Mouse (Mus musculus) left cerebral cortex, postnatal 36 days (tissue): ENCODE results near the gene Spdl1. TPM values are rescaled to one million over a fixed set of nuclear protein-coding genes. Genes with fewer than 3 reads are reported as not detected.
"Not testable (repeated sequence)": the region's sequence is repeated elsewhere in the genome, so short reads cannot be mapped to it uniquely, and the experiment has no call there.

Experiments used
- DNase-seq, 2 experiments: peaks; one replicate each; pipeline ENCODE4 v3.0.0; 2021 to 2022; ENCODE audit warnings: low spot score in 2 of 2, mixed read lengths in 1 of 2
- intact Hi-C: fragments of 180-260 bp; cut with DNase I; formaldehyde crosslinking; loops from one replicate; pipeline ENCODE4 v1.15.1; 2025
- total RNA-seq, 2 experiments: library from RNA; stranded (reverse); gene quantifications; 2 replicates each; pipeline ENCODE4 v1.2.3; 2021

Gene Spdl1
- total RNA-seq, 2 experiments from 2014 or later, result 0.25 TPM

DNA sequence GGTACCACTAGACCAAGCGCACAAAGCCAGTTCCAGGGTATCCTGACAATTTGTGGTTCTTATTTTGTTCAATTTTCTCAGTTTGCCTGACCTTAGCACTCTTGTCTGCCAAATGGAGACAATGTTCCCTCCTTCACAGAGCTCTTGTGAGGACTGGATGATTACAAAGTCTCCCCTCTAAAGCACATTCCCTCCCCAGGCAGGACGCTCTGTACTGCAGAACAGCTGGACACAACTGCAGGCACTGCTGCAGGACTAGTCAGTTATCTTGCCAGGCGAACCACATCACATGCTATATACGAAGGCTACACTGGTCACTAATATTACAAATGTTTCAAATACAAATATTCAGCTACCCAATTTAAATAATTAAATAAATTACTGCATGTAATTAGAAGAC is 8.7 kb downstream of the Spdl1 start:
- DNase-seq, result no peak
- intact Hi-C loops, result no loop called here

DNA sequence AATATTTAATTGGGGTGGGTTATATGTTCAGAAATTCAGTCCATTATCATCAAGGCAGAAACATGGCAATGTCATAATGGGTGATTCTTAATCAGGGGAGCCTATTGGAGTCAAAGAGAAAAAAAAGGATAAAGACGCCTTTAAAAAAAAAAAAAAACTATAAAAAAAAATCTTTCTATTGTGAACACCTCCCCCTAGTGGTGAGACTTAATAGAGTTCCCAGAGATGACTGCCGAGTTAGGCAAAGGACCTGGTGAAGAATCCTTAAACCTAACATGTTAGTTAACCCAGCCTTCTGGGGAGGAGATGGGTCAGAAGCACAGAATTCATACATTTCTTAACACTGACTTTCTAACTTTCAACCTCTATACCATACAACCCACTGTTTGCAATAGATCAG is 18.7 kb downstream of the Spdl1 start:
- intact Hi-C loops, result loop anchor here (5.0 to 10.0 kb wide), 2 partner anchors 587 to 660 kb away; no protein-coding TSS in a partner anchor
- no peak for DNase-seq

DNA sequence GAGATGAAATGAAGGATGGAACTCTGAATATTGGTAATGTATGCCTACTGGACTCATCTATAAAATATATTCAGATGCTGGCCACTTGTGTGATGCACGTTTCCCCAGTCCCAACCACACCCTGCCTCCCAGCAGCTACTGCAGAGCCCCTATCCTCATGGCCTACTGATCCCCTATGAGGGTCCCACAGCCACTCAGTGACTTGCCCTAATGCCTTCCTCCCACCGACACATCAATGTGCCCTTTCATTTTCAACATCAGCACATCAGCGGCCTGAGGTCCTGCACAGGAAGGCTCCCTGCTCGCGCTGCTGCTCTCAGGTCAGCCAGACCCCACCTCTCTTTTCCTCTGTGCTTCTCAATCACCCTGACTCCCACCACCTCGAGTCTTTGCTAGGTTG is 19.1 kb downstream of the Spdl1 start:
- intact Hi-C loops, result loop anchor here (10.0 kb wide), 1 partner anchor 660 kb away; no protein-coding TSS in a partner anchor
- DNase-seq, result no peak

DNA sequence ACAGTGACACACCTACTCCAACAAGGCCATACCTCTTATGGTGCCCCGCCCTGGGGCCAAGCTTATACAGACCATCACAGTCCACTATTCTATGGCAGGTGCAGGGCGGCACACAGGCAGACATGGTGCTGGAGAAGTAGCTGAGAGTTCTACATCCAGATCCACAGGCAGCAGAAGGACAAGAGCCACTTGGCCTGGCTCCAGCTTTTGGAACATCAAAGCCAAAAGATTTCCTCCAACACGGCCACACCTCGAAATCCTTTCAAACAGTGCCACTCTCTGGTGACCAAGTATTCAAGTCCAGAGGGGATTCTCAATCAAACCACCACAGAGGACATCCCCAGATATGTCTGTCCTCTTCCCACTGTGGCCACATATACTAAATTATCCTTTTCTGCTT is 28.4 kb downstream of the Spdl1 start:
- DNase-seq, intact Hi-C loops: not testable (repeated sequence)

DNA sequence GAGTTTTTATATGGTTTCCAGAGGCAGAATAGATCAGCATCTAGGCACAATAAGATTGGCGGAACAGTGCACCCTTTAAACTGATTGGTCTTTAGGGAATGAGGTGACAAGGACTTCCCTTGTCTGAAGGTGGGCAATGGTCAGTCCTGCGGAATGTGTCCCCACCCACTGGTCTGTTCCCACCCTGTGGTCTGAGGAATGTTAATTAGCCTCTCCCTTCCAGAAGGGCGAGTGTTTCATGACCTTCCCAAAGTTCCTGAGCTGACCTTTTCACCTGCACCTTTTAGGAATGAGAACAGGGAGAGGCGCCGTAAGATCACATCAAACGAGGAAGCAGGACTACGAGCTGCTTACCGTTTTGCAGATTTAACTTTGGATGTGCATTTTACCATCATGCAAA is 35.4 kb downstream of the Spdl1 start:
- intact Hi-C loops, result loop anchor here (5.0 kb wide), 1 partner anchor 486 kb away; the partner anchor contains the start of gene Fam196b
- DNase-seq, result not testable (repeated sequence)

DNA sequence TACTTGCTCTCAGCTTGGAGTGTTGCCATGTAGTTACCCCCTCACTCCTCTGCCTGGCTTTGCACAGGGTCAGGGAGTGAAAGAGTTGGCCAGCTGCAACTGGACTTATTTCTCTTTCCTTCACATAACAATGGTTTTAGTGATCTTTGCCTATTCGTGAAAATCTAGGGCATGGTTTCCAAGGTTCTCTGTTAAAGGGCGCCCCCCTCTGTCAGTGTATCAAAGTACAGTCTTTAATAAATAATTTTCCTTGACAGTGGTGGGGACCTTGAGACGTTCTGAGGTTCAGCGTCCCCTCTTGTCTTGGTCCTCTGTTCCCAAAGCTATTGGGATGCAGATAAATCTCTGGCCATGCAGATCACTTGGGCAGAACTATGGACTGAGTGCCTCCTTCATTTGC is 37.3 kb downstream of the Spdl1 start:
- no peak for DNase-seq
- intact Hi-C loops, result loop anchor here (5.0 kb wide), 1 partner anchor 484 kb away; the partner anchor contains the start of gene Fam196b

DNA sequence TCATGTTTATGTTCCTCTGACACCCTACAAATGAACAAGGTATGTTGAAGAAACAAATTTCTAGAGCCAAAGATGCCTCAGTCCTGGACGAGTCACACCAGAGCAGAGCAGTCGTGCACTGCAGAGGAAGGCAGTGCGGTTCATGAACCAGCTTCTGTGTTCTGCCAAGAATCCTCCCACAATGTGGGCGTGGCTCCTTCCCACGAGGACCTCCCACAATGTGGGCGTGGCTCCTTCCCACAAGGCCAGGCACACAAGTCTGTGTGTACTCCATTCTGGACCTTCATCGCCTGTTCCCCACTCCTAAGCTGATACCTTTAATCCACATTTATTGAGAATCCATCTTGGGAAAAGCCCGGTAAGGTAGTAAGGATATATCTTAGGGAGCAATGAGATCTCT is 41.6 kb downstream of the Spdl1 start:
- intact Hi-C loops, result no loop called here
- no peak for DNase-seq

DNA sequence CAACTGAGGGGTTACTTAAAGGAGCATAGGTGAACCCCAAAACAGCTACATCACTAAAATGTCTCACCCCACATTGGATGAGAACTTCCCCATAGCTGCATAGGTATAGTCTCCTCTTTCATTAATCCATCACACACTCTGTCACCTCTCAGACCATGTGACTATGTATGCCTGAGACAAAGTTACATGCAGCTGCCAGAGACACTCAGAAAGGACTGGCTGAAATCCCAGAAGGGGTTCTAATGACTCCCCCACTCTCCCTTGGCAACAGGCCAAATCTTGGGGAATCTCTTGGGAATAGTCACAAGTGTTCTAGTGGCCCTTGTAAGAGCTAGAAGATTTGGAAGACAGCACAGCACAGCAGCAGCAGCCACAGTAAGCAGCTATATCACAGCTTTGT is 48.6 kb downstream of the Spdl1 start:
- intact Hi-C loops, result no loop called here
- DNase-seq, result no peak

DNA sequence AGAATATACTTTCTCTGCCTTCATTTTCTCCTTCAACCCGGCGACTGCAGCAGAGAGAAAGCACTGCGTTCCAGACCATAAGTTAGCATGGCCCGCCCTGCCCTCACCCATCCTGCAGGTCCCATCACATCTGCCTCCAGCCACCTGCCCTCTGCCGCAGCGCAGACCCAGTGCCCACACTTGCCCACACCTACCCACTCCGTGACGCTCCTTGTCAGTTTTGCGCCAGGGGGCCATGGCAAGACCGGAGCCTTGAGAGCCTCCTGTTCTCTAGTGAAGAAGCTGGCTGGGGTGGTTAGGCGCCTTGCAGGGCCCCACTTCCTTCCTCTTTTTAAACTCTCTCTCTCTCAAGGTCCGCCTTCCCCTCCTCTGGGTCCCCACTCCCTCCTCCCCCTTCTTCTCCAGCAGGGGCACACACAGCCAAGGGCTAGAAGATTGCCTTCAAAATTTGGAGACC is 49.8 kb downstream of the Spdl1 start, which contains the start of gene Dock2:
Dock2 (minus strand) TSS at position 306 of the 457 bp plus-strand sequence.
- intact Hi-C loops, result no loop called here
- peak; percentile 7 for DNase-seq

DNA sequence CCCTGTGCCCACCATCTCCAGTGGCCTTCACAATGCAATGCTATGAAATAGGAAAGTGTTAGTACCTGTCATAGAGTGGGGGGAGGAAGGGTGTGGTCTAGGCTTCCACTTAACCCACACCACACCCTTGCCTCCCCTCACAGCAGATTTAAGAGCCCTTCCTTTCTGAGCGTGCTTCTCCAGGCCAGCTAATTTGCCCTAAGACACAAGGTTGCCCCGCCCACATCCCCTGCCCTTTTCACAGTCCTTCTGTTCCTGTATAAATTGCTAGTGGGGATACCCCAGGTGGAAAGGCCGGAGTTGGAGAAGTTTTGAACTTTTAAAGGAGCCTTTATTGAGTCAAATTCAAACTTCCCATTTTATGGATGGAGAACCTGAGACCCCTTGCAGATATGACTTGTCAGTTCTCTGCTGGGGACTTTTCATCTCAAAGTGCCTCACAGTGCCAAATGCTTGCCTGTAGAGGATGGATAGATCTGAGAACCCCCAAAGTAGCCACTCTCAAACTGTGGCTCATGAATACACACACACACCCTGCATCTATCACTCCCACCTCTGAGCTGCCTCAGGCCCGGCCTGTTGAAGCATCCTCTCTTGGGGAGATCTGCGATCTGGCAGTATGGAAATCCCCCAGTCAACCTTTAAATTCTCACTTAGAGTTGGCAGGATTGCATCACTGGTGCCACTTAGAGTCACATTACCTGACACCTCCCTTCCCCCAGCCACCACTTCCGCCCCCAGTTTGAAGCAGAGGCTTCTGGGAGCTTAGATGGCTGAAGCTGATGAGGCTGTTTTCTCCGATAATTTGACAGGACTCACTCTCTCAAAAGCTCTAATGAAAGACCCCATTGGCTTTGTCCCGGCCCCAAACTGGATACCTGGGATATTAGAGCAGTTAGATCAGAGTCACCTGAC is 50.7 kb downstream of the Spdl1 start:
- intact Hi-C loops, result no loop called here

DNA sequence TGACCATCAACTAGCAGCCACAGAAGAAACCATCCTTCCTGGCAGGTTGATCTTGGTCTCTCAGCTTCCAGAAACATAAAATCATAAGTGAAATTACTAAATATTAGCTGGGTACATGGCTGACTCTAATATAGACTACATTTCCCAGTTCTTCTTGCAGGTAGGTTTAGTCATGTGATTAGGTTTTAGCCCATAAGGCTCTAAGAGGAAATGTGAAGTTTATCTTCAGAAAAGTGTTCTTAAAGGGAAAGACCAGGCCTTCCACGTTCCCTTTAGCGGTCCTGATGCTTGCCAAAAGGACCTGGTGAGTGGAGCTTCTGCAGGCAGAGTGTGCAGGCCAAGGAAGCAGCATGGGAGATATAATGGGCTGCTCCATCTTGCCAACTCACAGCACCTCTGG is 52.7 kb downstream of the Spdl1 start:
- intact Hi-C loops, result no loop called here
- no peak for DNase-seq

More for the DNA sequence above, 50.7 kb downstream of the Spdl1 start:
- DNase-seq, result no peak

DNA sequence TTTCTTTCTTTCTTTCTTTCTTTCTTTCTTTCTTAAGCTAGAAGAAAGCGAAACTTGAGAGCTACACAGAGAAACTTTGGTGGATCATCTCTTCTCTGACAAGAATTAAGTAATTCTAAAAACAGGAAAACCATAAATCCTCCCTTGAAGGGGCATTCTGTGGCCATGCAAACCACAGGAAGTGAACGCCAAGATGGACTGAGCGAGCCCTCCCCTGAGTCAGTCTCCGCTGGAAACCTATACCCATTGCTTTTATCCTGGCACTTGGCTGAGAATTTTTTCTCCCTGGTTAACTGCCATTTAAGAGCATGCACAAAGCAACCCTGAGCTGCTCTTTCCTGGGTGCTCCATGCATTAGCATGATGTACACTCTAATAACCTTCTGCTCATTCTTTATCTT is 53.5 kb downstream of the Spdl1 start:
- intact Hi-C loops, result no loop called here

DNA sequence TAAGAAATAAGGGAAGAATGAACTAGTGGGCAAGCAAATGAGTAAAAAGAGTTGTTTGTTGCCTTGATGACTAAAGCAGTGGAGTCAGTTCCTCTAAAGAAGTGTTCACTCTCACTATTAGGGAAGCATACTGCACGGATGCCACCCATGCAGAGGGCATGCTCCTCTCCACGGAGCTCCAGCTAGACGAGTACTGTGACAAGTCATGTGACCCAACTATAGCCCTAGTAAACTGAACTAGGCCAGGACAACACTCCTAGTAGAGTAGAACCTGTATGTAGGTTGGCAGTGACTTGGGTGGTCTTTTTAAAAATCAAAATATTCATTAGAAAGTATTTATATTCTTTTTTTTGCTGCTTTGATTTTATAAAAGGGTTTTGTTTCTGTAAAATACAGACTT is 55.1 kb downstream of the Spdl1 start:
- DNase-seq, result no peak
- intact Hi-C loops, result no loop called here

More for the DNA sequence above, 53.5 kb downstream of the Spdl1 start:
- no peak for DNase-seq

DNA sequence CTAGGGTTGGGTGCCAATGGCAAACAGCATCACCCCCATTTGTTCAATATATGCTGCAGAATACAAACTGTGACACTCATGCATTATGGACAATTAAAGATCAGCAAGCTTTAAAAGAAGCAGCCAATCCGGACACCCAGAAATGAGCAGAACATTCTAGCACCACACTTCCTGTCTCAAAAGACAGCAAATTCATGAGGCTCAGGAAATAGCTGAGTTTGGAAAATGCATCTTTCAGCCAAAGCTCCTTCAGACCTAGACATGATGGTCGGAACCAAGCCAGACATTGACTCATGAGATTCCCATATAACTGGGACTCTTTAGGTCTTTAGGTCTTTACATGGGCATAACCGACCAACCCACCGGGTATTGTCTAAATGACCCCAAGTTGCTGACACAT is 55.9 kb downstream of the Spdl1 start:
- intact Hi-C loops, result no loop called here
- no peak for DNase-seq

DNA sequence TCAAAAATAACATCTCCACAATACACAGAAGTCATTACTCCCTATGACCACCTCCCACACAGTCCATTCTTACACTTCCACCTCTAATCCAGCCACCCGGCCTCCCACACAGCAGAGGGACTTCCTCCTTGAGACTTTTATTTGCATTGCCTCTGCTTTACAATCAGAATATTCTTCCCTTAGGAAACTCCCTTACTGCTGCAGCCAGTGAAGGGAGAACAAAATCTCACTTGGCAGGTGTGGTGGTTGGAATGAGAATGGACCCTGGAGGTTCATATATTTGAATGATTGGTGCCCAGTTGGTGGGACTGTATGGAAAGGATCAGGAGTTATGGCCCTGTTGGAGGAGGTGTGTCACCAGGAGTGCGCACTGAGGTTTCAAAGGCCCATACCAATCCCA is 57.4 kb downstream of the Spdl1 start:
- no peak for DNase-seq
- intact Hi-C loops, result no loop called here

DNA sequence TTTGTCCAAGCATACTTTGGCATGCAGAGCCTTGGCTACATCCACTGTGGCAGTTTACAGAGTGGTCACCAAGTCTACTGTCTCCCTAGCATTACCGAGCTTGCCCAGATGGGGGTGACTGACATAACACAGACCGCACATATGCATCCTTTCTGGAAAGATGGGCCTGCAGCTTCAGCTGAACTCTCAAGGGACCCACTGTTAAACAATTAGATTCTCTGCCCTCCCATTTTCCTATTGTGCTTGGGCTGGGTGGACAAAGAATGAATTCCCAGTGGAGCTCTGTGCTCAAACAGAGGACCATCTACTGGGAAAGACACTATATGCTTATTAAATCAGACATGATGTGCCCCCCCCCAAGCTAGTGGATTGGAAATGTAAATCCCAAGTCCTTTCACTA is 58.8 kb downstream of the Spdl1 start:
- intact Hi-C loops, result no loop called here
- DNase-seq, result no peak

DNA sequence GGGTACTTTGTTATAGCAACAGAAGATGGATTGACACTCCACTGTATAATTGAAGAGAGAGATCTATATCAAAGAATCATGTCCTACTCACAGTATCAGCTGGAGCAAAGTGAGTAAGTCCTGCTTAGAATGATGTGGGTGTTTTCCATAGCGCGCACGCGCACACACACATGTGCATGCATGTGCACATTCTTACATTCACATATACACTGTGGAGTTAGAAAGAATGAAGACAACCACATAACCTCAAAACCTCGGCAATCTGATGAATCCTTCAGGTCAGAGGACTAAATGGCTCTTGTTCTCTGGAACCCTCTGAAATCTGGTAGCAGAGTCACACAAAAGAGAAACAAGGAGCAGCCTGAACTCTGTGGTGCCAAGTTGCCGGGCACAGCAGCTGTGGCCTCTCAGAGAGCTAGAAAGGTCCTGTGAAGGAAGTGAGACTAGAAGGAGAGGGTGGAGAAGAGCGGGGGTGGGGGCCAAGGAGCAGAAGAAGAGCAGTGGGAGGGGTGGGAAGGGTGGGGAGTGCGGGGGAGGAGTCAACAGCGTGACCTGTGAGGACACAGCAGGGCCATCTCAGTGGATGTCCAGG is 60.0 kb downstream of the Spdl1 start:
- DNase-seq, result no peak
- intact Hi-C loops, result no loop called here

DNA sequence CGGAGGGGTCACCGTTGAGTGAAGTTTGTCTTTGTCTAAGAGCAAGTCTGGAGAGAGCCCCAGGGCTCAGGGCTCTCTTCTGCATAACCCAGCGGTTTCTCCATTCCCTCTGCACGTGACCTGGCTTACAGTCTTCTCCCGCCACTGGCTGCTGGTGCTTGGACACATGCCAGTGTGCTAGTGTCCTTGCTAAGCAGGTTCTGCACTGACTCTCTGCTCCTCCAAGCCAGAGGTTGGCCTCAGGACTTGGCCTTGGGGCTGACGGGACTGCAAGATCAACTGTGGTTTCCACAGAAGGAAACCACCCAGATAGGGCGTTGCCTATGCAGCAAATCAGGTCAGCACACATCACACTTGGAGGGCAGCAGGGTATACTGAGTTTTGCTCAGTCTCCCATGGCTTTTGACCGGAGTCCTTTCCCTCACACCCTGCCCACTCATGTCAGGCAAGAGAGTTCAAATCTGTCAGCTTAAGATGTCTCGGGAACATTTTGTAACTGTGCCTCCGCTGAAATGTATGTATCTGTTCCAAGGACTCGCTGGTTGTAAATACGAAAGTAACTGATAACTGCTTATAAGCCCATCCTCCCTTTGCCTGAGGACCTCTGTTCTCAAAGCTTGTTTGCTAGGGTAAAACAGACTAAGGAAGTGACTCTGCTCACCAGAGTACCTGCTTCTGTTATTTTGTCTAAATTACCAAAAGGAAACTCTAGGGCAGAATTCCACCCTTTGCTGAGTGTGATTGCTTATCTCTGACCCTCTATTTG is 62.0 kb downstream of the Spdl1 start:
- intact Hi-C loops, result no loop called here
- DNase-seq, result no peak

DNA sequence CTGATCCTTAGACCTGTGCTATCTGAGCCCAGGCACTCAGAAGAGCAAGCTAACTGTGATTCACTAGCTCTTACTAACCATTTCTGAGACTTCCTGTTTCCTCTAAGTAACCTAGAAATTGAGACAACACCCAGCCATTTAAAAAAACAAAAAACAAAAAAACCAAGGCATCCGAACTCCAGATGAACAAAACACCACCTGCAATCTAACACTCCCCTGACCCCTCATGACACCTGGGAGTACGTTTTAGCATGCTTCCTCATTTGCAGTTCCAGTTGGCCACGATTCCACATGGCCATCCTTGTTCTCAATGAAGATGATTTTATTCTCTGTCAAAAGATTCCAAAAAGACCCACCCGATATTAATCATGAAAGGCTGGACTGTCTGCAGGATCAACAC is 62.8 kb downstream of the Spdl1 start:
- no peak for DNase-seq
- intact Hi-C loops, result no loop called here

DNA sequence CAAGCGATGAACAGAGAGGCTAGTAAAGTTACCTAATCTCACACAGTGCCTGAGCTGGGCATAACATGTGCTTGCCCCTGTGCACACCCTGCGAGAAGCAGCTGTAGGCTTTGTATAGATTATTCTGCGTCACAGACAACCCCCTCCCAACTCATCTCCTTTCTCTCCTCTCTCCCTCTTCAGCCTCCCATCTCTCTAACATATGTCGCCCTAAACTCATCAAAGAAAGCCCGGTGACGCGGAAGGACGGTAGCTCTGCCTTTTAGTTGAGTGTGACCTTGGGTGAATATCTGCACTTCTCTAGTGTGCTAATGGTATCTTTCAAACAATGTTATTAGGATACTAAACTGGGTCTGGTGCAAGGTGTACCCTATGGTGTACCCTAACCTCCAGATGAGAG is 63.5 kb downstream of the Spdl1 start:
- DNase-seq, result no peak
- intact Hi-C loops, result no loop called here
